Mouse (Mus musculus): ENCODE results near the gene Kit. TPM values are rescaled to one million over a fixed set of nuclear protein-coding genes. Genes with fewer than 3 reads are reported as not detected.

Kit gene
- total RNA-seq, 2 experiments from 2014 or later: 77.5 to 87.4 TPM

DNA sequence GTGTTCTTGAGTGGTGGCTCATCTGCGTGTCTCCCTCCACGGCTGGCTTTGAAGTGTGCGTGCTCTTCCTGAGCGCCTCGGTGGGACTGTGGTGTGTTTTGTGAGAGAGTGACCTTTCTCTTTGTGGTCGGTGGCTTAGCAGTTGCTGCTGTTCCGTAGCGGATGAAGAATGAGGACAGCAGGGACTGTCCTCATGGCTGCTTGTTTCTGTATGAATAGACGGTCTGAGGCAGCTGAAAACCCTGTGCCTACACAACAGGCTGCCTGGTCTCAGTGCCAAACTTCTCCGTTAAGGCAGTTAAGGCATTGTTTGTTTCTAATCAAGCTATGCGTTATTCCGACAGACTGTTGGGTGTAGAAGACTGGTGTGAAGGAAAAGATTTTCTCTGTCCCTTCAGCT is 87.8 kb downstream of the Kit start:
- H3K4me3 ChIP-seq: no peak overlapping the region
- no peak for TF ChIP-seq CTCF (conservative IDR thresholded peaks at IDR 0.05)
- 0 out of 2 replicates have a peak overlapping the region, but pooled peaks have one; percentile 2 for H3K27ac ChIP-seq
- DNase-seq (ENCODE audit: low spot score in 2 of 2): no peak

DNA sequence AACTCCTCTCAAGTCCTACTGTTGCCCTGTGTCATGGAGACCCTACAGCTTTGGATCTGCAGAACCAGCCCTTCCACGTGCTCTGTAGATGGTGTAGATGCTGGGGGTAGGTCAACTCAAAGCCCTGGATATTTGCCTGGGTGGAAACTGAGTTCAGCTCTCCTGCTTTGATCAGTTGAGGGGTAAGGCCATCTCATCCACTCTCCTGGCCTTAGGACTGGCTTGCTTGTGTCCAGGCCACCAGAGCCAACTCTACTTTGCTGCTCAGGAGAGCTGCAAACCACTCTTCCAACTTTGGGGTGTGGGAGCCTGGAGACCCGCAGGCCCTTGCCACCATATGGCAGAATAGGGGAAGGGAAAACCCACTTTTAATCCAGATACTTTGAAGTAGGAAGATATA is 89.1 kb downstream of the Kit start:
- no peak overlapping the region for H3K27ac ChIP-seq
- H3K4me3 ChIP-seq: no peak overlapping the region
- no peak for DNase-seq (ENCODE audit: low spot score in 2 of 2)
- TF ChIP-seq CTCF (conservative IDR thresholded peaks at IDR 0.05): no peak

DNA sequence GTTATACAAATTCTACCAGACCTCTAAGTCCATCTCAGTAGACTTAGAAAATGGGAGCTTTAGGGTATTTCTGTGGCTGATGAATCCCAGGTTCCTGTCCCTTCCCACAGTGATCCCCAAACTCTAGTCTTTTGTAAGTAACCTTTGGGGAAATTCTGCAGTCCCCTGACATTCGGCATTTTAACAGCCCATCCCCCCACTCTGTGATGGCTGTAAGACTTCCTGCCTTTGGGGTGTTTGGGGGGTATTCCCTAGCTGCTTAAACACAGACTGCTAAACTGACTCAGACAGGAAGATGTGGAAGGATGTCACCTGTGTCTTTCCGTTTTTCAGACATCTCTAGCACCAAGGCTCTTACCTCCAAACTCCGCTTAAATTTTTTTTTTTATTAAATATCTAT is 92.4 kb downstream of the Kit start:
- no peak for TF ChIP-seq CTCF (conservative IDR thresholded peaks at IDR 0.05)
- DNase-seq (ENCODE audit: low spot score in 2 of 2): no peak
- Histone ChIP-seq H3K4me3 (no peak overlapping the region), H3K27ac (no peak overlapping the region)

DNA sequence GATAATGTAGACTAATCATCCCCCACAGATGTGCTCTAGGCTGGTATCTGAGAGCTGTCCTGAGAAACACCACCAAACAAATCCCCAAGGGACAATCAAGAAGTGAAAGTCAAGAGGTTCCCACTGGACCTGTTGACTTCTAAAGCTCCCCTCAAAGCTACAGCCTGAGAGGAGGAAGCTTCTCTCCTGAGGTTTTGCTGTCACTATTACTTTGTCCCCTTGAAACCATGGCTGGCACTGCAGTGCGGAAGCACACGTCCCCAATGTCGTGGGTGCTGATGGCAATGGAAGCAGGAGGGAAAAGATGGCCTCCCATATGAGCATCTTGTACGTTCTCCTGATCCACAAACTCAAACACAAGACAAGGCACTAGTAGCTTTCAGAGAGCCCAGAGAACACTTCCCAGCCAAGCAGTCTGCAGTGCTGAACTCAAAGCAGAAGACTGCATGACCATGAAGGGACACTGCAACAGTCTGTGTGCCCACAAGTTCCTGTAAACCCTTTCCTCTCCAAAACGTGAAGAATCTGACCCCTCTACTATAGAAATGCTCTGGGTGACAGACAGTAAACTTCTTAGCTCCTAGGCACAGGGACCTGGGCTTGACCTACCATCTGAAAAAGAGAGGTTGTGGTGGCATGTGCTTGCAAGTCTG is 96.5 kb downstream of the Kit start:
- no peak for TF ChIP-seq CTCF (conservative IDR thresholded peaks at IDR 0.05)

DNA sequence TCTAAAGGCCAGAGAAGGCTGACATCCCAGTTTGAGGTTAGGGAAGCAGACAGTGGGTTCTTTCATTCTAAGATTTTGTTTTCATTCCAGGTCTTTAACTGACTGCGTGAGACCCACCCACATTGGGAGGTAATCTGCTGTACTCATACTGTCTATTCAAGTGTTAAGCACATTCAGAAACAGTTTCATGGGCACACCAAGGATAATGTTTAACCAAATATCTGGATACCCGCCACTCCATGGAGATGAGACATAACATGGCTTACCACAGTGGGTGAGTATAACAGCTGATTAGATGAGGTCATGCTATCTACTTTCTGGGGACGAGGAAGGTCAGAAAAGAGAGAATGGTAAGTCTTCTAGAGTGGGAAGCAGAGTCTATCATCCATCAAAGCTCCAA is 101.3 kb downstream of the Kit start:
- TF ChIP-seq CTCF (conservative IDR thresholded peaks at IDR 0.05): no peak
- H3K4me3 ChIP-seq: no peak overlapping the region
- no peak for DNase-seq (ENCODE audit: low spot score in 2 of 2)
- no peak overlapping the region for H3K27ac ChIP-seq

More for the DNA sequence above, 96.5 kb downstream of the Kit start:
- Histone ChIP-seq H3K27ac (no peak overlapping the region), H3K4me3 (no peak overlapping the region)
- DNase-seq (ENCODE audit: low spot score in 2 of 2): no peak

DNA sequence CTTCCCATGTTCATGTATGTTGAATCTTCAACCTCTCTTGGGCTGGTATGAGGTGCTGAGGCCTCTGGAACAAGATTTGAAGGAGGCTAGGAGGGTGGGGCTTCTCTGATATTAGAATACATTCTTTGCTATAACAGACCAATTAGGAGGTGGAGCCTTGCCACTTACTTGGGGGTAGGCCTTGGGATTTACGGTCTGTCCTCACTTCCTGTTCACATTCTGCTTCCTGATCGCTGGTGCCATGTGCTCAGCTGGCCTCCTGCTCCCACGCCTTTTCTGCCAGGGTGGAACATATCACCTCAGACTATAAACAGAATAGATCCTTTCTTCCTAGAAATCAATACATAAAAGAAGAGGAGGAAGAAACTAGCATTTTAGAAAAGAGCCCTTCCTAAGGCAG is 105.2 kb downstream of the Kit start:
- no peak overlapping the region for H3K27ac ChIP-seq
- no peak overlapping the region for H3K4me3 ChIP-seq
- TF ChIP-seq CTCF (conservative IDR thresholded peaks at IDR 0.05): no peak
- DNase-seq (ENCODE audit: low spot score in 2 of 2): no peak

DNA sequence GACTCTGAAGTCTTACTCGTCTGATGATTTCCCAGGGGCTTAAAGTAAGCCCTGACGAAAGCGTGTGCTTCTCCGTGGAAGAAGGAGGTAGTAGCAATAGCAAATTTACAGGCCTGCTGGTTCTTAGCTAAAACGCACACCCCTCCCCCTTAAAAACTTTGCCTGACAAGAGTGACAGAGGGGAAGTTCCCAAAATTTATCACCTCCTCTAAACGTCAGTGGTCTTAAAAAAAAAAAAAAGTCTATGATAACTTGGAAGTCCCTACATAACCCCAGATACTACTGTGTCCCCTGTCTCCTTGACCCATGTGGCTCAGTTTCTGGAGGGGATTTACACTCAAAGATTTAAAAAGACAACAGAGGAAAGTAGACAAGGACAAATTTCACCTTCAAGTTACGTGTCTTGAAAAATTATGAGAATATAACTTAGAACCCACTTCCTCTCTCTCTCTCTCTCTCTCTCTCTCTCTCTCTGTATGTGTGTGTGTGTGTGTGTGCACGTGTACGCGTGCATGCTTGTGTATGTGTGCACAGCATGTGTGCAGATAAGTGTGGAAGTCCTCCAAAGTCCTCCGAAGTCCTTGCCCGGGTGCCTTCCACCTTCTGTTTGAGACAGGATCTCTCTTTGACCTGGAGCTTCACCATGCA is 120.6 kb downstream of the Kit start:
- no peak for TF ChIP-seq CTCF (conservative IDR thresholded peaks at IDR 0.05)
- Histone ChIP-seq H3K27ac (no peak overlapping the region), H3K4me3 (no peak overlapping the region)
- no peak for DNase-seq (ENCODE audit: low spot score in 2 of 2)

DNA sequence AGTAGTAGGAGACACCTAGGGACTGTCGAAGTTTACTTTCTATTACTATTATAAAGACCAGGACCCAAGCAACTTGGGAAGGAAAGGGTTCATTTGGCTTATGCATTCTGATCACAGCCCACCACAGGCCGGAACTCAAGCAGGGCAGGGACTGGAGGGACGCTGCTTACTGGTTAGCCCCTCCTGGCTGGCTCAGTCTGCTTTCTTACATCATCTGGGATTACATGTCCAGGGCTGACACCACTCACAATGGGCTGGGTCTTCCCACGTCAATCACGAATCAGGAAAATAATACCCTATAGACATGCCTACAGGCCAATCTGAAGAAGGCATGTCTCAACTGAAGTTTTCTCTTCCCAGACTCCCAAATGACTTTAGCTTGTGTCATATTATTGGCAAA is 122.2 kb downstream of the Kit start:
- no peak for DNase-seq (ENCODE audit: low spot score in 2 of 2)
- TF ChIP-seq CTCF (conservative IDR thresholded peaks at IDR 0.05): no peak
- H3K27ac ChIP-seq: no peak overlapping the region
- H3K4me3 ChIP-seq: no peak overlapping the region

DNA sequence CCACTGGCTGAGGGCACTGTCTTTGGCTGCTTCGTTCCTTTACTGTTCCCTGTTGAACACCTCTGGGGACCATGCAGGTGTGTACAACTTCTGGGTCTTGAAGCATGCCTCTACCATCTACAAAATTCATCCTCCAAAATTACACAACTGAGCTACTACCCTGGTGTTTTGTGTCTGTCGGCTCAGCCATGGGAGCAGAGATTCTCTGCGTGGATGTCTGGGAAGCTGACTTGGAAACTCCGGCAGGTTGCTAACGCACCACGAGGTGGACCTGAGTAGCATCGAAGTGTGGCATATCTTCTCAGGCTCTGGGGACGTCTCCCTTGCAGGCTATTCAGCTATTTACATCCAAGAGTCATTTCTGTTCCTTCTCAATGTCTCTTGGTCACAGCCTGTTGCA is 123.8 kb downstream of the Kit start:
- no peak for TF ChIP-seq CTCF (conservative IDR thresholded peaks at IDR 0.05)
- H3K27ac ChIP-seq: no peak overlapping the region
- no peak for DNase-seq (ENCODE audit: low spot score in 2 of 2)

DNA sequence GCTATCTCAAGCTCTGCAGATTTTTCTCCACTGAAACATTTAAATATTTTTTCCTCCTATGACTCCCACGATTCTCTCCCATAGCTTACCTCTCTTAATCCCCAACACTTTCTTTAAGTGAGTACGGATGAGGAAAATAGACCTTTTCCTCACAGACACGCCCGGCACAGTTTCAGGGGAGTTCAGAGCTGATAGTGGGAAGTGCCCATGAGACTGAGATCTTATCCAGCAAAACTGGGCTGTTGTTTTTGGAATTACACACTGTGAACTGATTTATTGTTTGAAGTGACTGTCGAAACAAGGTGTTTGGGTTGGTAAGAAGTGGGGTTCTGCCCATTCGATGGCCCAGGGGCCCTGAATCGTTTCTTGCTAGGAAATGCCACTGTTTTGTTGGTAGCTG is 124.4 kb downstream of the Kit start:
- no peak overlapping the region for H3K27ac ChIP-seq
- H3K4me3 ChIP-seq: 0 out of 2 replicates have a peak overlapping the region, but pooled peaks have one; percentile 17
- no peak for DNase-seq (ENCODE audit: low spot score in 2 of 2)
- TF ChIP-seq CTCF (conservative IDR thresholded peaks at IDR 0.05): no peak

More for the DNA sequence above, 123.8 kb downstream of the Kit start:
- no peak overlapping the region for H3K4me3 ChIP-seq

DNA sequence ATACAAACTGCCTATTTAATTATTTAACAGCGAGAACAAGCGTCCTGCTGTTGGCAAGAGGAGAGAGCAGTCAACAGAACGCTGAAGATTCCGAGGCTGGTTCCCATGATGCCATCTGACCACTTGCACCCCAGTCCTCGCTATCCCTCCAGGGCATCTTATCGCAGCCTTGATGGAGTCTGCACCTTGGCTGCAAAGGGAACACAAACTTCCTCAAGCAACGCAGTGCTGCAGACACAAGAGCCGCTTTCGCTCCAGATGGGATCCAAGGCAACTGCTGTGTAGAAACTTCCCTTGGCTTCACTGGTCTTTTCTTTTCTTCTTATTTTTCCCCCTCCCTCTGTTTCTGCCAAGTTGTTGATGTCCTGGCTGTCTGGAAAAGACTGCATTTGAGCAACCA is 124.8 kb downstream of the Kit start:
- no peak for TF ChIP-seq CTCF (conservative IDR thresholded peaks at IDR 0.05)
- H3K4me3 ChIP-seq: peak overlapping the region; percentile 17; the same call in 1 of the 2 replicates
- no peak for DNase-seq (ENCODE audit: low spot score in 2 of 2)
- H3K27ac ChIP-seq: no peak overlapping the region

DNA sequence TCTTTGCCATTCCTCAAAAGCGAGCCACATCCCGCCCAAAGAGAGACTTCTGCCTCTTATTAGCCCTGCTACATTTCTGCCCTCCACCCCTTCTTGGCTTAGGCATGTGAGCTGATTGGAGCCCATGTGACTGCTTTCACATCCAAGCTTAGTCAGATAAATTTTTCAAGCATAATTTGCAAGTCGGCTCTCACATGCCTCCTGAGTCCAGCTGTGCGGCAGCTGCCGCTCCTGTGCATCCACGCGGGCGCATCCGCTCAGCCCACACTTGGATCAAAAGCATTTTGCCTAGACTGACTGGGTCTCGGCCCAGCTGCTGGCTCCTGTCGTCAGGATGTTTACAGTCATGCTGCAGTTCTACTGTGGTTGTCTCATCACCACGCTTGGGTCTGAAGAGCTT is 126.9 kb downstream of the Kit start:
- TF ChIP-seq CTCF (conservative IDR thresholded peaks at IDR 0.05): no peak
- no peak overlapping the region for H3K27ac ChIP-seq
- H3K4me3 ChIP-seq: no peak overlapping the region
- no peak for DNase-seq (ENCODE audit: low spot score in 2 of 2)

DNA sequence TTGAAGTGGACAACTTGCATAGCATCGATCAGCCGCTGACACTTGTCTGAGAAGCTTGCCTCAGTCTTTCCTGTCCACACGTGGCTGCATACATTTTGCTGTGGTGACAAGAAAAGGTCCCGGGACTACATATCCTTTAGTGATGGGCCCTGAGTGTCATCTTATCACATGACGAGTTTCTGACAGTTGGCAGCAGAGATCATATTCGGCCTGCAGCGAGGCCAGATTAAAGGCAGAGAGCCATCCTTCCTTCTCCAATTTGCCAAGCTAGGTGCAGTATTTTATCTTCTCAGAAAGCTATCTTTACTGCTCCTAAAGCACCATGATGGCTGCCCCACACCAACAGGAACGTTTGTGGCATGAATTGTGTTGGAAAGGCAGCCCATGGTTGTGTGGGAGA is 127.4 kb downstream of the Kit start:
- TF ChIP-seq CTCF (conservative IDR thresholded peaks at IDR 0.05): no peak
- DNase-seq (ENCODE audit: low spot score in 2 of 2): no peak
- Histone ChIP-seq H3K27ac (no peak overlapping the region), H3K4me3 (no peak overlapping the region)

DNA sequence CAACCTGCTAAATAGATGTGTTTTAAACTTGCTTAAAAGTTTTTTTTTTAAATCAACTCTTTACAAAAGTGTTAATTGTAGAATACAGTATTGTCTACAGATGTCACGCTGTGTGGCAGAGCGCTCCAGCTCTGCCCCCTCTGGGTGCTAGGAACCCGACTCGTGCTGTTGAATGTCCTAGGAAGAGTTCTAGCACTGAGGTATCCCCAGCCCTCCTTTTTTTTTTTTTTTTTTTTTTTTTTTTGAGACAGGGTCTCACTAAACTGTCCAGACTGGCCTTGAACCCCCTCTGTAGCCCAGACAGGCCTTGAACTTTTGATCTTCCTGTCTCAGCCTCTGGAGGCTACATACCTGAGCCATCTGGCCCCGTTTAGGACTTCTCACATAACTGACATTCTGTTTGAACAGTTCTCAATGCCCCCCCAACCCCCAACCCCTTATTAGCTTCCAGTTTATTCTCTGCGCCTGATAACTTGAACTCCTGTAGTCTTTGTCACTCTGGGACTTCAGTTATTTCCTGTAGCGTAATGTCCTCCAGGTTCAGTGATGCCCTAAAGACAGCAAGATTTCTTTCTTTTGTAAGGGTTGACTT is 130.0 kb downstream of the Kit start:
- H3K27ac ChIP-seq: no peak overlapping the region
- TF ChIP-seq CTCF (conservative IDR thresholded peaks at IDR 0.05): no peak
- H3K4me3 ChIP-seq: no peak overlapping the region
- DNase-seq (ENCODE audit: low spot score in 2 of 2): no peak

All from layer of hippocampus, adult 2 months (tissue).